Mouse (Mus musculus): ENCODE data around the gene Ralgds.

- no peak for TF ChIP-seq CTCF (IDR thresholded peaks at IDR 0.05; ENCODE audit: insufficient read depth, low read depth, low read length)
- no peak for TF ChIP-seq POLR2A (IDR thresholded peaks at IDR 0.05; ENCODE audit: insufficient read depth, low read depth, low read length)
Observed at GRCm38 (mm10) chr2:28505795-28506194, 7.1 kb upstream of the Ralgds start, which contains the start of gene Gm10134.
